Mouse (Mus musculus) mouse trophoblast stem cell (cell line): Measurements from ENCODE around the gene Tmem130.
"Not testable (repeated sequence)": the region's sequence is repeated elsewhere in the genome, so short reads cannot be mapped to it uniquely, and the experiment has no call there.

Experiments used
- in situ Hi-C, 2 experiments: fragments of 300-500 bp; cut with MseI, MboI; formaldehyde crosslinking; loops; 2 replicates in 1 of 2; 3 replicates in 1 of 2; pipeline ENCODE4 v1.15.1; 2025

Gene Tmem130

DNA sequence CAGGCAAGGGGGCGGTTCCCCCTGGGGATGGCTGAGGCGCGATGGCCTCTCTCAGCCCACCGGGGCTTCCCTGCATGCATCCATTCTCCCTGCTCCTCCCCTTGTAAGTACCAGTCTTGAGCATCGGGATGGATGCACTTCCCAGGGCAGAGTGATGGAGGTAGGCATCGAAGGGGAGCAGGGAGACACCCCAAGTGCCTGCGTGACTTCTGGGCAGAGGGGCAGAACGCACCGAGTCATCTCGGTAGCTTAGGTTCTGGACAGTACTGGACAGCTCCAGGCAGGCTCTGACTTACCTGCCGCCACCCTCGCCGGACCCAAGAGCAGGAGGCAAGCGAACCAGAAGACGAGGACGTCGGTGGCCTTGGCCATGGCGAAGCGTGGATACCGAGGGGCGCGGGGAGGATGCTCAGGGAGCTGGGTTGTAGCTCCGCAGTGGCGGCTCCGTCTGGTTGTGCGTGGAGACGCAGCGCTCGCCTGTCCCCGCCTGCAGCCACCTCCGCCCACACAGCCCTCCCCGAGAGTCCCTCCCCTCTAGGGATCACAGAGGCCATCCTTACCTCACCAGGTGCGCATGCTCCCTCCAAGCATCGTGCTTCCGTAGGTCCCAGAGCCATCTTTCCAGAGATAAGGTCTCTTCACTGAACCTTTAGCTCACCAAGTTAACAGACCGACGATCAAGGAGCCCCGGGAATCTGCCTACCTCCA is at the start of gene Tmem130:
TSS of gene Tmem130 (minus strand) at position 658 of the 708 bp plus-strand sequence.
- in situ Hi-C loops = no loop called here

DNA sequence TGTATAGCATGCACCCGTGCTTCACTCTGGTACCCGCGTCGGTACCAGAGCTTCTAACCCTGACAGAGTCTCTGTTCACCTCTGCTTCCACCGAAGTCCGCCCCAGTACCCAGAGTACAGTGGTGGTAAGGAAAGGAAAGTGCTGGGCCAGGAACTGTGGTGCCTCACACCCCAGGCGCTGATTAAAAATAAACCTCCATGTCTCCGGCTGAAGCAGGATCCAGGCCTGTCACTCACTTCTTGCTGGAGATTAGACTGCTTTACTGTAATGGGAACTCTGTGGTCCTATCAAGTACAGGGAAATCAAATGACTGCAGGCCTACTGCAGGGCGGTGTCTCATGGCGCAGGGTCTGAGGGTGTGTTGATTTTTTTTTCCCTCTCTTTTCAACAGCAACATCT is 45.3 kb upstream of the Tmem130 start:
- in situ Hi-C loops = no loop called here

DNA sequence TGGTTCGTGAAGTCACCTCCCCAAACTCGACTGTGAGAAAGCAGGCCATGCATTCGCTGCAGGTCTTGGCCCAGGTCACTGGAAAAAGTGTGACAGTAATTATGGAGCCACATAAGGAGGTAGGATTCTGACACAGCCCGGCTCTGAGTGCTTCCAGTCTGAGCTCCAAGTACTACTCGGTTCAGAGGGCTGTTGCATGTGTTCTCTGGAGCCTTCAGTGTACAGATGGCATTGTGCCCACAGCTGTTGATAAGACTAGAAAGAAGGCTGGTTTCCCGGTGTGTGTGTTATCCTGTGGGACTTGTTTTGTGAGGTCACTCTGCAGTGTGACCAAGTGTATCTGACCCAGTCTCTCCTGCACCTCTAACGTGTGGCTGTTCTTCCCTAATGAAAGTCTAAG is 42.6 kb upstream of the Tmem130 start:
- in situ Hi-C loops = no loop called here

DNA sequence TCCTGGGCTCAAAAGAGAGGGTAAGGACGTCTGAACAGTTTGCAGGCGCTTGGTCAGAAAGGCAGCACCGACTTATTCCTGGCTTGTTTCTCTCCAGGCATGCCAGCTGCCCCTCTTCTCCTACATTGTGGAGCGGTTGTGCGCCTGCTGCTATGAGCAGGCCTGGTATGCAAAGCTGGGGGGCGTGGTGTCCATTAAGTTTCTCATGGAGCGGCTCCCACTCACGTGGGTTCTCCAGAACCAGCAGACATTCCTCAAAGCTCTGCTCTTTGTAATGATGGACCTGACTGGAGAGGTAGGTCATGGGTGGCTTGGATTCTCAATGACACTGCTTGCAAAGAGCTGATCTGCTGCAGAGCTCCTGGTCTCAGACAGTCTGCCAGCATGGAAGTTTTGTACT is 41.4 kb upstream of the Tmem130 start:
- in situ Hi-C loops = no loop called here

DNA sequence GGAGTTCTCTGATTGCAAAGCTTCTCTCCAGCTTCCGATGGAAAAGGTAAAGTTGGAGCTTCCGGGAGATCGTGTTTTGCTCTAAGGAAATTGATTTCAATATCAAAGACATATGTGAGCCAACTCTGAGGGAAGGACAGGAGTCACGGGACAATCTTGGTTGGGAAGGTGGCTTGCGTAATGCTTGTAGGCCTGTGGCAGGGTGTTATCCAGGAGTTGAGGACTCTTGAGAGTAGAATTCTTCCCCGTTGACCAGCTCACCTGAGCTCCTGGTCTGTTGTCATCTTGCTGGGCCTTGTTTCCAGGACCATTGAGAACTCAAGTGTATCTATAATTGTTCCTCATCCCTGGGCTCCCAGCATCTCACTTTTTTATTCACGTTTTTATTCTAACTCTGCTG is 35.5 kb upstream of the Tmem130 start:
- in situ Hi-C loops = no loop called here

DNA sequence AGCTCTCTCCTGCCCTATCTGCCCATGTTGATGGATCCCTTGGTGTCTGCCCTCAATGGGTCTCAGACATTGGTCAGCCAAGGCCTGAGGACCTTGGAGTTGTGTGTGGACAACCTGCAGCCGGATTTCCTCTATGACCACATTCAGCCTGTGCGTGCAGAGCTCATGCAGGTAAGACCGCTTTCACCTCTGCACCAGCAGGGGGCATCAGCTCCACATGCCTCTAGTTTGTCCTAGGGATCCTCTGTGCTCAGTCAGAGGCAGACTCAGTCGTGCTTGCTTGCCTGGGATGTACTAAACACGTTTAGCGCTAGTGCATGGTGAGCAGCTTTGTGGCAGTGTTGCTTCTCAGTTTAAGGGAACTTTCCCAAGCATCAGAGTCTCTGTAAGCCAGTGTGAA is 33.1 kb upstream of the Tmem130 start:
- in situ Hi-C loops = no loop called here

DNA sequence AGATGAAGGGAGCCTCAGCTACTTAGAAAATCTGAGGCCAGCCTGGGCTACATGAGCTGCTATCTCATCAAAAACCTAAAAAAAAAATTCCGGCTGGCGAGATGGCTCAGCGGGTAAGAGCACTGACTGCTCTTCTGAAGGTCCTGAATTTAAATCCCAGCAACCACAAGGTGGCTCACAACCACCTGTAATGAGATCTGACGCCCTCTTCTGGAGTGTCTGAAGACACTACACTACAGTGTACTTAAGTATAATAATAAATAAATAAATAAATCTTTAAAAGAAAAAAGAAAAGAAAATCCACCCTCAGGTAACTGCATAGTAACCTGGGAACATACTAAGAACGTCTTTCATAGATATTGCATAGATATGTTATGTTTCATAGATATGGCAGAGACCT is 31.8 kb upstream of the Tmem130 start:
- in situ Hi-C loops = no loop called here

DNA sequence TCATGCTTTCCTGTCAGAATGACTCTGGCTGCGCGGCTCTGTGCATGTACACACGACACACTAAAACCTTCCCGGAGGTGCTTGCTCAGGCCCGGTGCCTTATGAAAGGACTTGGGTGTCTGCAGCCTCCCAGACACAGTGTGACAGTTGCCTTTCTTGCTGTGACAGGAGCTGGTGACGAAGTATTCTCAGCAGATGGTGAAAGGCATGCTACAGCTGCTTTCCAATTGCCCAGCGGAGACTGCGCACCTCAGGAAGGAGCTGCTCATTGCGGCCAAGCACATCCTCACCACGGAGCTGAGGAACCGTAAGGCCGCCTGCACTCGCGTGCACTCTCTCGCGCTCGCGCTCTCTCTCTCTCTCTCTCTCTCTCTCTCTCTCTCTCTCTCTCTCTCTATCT is 24.8 kb upstream of the Tmem130 start:
- in situ Hi-C loops = no loop called here

DNA sequence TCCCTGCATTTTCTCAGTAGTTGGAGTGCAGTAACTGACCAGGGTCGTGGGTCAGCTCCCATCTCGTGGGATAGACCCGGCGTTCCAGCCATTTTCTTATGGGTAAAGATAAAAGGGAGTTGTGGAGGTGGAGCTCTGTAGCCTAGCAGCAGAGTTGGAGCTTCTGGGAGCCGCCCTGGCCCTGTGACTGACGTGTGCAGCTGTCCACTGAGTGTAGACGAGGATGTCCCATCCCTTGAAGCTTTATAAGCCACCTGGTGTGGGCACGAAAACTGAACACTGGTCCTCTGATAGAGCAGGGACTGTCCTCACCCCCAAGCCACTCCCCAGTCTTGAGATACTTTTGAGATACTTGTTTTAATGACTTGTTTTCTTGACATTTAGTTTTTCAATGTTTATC is 19.0 kb upstream of the Tmem130 start:
- in situ Hi-C loops = no loop called here

DNA sequence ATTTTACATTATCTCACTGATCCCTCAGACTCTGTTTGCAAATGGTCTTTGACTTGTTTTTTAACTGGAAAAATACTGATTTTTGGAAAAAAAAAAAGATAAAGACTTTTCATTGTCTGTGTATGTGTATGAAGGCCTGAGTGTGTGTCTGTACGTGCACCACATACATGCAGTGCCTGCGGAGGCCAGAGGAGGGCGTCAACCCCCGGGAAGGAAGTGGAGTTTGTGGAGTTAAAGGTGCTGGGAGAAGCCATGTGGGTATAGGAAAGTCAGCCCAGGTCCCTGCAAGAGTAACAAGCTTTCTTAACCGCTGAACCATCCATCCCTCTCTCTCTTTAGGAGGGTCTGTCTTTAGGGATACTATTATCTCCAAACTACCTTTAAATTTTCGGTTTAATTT is 11.6 kb upstream of the Tmem130 start:
- in situ Hi-C loops = no loop called here

DNA sequence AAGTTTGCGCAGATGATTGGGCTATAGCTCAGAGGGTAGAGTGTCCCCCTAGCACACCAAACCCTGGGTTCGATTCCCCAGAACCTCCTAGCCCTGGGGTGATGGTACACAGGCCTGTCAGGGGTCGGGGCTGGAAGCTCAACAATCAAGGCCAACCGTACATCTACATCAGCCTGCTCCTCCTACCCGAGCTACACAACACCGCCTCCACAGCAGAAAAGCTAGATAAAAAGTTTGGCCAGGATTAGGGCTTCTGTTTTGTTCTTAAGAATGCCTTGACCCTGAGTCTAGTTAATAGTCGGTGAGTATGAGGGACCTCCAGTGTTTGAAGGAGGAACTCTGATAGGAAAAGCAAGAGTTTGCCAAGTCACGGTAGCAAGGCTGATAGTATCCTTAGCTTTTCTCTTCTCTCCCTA is 7.5 kb upstream of the Tmem130 start:
- in situ Hi-C loops = no loop called here

DNA sequence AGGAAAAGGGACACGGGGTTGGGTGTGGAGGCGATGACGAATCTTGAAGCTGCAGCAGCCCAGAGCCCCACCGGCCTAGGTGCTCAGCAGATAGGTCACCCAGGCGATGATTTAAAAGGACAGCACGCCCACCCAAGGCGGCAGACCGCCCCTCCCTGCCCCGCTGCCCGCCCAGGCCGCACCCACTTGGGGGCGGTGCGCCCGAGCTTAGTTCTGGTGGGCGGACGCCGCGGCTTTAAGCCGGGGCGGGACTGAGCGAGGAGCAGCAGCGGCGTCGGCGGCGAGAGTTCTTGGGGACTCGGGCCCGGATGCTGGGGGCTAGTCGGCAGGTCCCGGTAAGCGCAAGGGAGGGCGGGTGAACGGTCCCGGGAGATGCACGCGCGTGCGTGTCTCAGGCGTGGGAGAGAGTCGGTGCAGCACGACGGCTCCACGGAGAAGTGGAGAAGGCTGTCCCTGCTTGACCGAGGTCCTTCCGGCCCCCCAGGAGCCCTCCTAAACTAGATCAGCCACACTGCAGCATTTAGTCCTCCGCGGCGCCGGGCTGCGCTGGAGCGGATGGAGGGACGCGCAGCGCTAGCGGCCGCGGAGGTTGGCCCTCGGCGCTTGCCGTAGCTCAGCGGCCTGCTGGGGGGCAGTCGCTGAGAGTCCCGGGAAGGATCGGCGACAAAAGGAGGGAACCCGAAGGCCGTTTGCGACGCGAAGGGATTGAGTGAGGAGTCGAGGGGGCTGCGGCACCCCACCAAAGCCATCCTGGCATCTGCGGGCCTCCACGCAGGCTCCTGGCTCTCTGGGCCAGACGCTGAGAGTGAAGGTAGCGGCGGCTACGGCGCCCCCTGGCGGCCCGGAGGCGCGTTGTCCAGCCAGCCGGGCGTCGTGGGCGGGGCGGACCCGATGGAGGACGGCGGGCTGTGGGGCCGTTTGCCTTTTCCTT is 6.6 kb upstream of the Tmem130 start:
- in situ Hi-C loops = no loop called here

DNA sequence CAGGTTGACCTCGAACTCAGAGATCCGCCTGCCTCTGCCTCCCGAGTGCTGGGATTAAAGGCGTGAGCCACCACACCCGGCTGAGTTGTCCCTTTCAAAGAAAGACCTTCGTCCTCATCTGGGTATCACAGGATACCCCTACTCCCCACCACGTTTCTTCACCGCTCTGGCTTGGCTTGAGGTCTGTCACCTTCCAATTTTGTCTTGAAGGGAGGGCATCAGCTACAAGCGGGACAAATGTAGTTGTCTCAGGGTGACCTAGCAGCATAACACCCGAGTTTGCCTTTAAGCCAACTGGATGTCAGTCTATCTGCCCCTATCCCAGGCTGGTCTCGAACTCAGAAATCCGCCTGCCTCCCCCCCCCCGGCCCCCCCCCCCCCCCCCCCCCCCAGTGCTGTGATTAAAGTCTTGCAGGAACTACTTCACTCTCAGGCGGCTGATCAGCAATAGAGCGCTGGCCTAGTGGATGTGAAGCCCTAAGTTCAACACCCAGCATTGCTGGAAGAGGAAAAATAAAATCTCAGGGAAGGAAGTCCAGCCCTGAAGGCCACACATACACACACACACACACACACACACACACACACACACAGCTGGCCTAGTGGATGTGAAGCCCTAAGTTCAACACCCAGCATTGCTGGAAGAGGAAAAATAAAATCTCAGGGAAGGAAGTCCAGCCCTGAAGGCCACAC is 5.6 kb upstream of the Tmem130 start, which contains the start of gene Trrap:
TSS of gene Trrap (plus strand) at position 627 of the 693 bp plus-strand sequence.
- in situ Hi-C loops = not testable (repeated sequence)

DNA sequence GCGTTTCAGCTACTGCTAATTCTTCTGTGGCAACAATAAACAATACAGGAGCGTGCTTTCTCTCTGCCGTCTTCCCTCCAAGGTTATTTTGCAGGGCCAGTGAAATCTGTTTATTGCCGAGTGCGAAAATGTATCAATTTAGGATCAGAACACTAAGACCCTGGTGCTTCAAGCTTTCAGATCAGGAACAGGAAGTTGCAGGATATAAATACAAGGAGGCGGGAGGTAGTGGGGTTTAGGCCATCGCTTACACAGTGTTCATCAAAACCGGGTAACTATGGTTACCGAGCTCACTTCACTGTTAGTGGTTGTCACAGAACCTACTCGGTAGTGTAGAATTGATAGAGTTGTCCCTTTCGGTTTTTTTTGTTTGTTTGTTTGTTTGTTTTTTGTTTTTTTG is 5.0 kb upstream of the Tmem130 start:
- in situ Hi-C loops = no loop called here

DNA sequence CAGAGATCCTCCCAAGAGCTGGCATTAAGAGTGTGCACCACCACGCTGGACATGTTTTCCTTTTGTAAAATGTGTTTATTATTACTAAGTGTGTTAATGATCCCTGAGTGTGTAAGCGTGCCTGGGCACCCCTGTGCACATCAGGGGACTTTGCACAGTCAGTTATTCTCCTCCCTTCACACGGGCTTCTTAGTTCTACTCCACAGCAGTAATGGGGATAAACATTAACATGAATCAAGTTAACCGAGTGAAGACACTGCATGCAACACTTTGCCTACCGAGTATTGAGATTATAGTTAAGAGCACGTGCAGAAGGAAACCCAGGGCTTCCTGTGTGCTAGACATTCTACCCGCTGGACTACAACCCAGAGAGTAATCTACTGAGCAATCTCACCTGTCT is 4.4 kb upstream of the Tmem130 start:
- in situ Hi-C loops = no loop called here

DNA sequence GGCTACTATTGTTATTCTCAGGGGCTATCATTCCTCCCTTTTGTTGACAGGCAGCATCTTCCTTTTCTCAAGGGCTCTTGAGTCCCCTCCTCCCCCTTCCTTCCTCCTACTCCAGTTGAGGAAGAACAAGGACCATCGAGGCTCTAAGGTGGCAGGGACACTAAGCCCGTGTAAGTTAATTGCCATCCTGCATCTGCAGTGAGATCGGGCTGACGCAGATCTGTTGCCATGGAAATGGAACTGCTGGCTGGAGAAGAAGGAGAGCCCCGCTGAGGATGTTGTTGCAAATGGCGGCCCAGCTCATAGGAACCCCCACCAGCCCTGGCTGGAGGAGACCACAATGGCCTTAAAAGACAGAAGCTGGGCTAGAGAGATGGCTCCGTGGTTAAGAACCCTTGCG is 3.2 kb downstream of the Tmem130 start:
- in situ Hi-C loops = no loop called here

DNA sequence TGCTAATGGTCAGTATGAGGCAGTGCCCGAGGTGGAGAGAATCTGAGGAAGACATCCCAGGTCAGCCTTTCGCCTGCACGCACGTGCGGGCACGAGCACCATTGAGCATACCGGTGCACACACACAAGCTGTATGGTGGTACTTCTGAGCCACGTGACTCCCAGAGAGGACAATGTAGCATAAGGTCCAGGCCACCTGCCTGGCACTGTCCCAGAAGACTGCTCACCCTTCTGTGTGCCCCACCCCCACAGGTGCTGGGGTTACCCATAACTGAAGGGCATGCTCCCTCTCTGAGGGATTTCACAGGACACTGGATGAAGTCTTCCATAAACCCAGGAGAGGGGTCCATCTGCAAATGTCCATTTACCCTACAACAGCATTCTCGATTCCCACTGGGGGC is 4.2 kb downstream of the Tmem130 start:
- in situ Hi-C loops = no loop called here

DNA sequence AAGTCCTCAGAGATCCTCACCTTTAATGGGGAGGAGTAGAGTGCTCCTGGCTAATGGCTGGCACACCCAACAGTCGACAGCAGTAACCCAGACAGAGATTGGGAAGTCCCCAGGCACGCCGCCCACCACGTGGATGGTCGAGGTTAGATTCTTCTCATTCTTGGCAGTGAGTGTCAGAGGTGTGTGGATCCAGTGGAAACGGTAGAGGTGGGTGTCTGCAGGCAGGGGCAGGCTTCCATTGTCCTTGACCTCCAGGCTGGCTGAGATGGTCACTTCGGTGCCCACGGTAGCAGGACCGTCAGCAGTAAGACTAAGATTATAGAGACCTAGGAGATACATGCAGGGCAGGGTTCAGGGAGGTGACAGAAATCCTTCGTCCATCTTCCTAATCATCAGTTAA is 6.4 kb downstream of the Tmem130 start:
- in situ Hi-C loops = no loop called here

DNA sequence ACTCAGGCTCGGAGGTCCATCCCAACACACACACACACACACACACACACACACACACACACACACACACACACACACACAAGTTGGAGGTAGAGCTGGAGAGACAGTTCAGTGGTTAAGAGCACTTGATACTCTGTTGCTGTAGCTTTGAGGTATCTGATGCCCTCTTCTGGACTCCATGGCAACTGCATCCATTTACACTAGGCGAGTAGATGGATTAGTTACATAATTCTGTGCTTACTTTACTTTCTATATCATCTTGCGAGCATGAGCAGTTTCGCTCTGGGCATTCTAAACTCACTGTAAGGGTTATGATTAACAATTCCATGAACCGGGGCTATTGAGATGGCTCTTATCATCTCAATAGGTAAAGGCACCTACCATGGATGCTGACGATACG is 8.6 kb downstream of the Tmem130 start:
- in situ Hi-C loops = no loop called here

DNA sequence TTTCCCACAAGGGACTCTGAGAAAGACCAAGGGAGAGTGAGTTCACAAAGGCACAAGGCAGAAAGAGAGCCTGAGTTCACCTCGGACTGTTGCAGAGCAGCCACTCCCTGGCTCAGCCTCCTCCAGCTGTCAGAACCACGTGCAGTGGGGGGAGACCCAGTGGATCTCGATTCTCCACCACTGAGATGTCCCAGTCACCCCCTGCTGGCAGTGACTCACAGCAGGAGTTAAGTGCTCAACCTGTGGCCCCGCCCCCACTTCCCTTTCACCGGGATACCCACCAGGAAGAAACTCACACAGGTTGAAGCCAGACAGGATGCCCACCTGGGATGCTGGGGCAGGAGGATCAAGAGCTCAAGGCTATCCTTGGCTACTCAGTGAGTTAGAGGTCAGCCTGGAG is 9.2 kb downstream of the Tmem130 start:
- in situ Hi-C loops = no loop called here

DNA sequence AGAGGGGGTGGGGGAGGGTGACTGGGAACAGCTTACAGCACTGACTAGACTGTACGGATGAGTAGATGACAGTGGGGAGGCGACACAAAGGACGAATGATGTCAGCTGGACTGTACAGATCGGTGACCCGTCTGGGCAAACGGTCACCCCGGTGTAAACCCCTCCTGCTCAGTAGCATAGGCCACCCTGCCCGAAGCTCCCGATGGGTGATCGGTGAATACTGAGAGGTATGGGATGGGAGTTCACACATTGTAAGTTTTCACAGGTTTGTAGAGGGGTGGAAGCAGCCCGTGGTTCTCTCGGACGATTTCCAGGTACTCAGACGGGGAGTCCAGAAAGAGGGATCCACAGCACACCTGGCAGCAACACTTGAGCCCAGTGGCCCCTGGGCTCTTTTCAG is 24.5 kb downstream of the Tmem130 start:
- in situ Hi-C loops = loop anchor here in 1 of 2 experiments (25.0 kb wide), 1 partner anchor 475 kb away; no protein-coding TSS in a partner anchor

DNA sequence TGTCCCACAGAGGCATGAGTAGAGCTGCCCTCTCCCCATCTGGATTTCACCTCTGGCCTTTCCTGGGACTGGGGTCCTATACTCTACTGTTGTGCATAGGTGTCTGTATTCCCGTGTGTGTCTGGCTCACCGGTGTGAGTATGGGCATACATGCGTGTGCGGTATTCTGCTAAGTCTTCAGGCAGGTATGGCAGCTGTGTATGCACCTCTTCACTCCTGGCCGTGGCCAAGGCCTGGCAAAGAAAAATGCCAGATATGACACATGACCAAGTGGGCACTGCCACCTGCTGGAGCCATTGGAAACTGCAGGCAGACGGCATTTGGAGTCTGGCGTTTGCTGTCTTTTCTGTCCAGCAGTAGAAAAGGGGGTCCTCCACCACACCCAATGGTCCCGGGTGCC is 26.7 kb downstream of the Tmem130 start:
- in situ Hi-C loops = loop anchor here in 1 of 2 experiments (25.0 kb wide), 1 partner anchor 473 kb away; no protein-coding TSS in a partner anchor
